In genomic region chr11:98380106-98380505, GRCm38 (mm10) we compare ENCODE assay signal across 13 mouse cellular contexts. TPM values are rescaled to one million over a fixed set of nuclear protein-coding genes. Genes with fewer than 3 reads are reported as not detected.
A peak's percentile ranks its signal among the peaks of the same experiment; 100 is the strongest.
DNase-seq lines count a peak whose midpoint lies in the region; ATAC-seq and TF ChIP-seq lines count a peak whose summit lies in the region.
"Had no signal": no experiment of that assay in that cellular context is flagged by ENCODE, and none has a peak within 500 bp of the region (broad histone marks: within the 10 kb centered on the region; RNA-seq: fewer than 3 reads in every experiment).

No protein-coding gene starts in this region.

- no peaks in the 10 kb centered on the region for H3K27me3 ChIP-seq in heart, adult 2 months (ENCODE audit: control insufficient read depth, insufficient read depth, low read length)
- no peaks in the 10 kb centered on the region for H3K27me3 ChIP-seq in heart, embryonic 15.5 days

- H3K4me3 ChIP-seq in heart, adult 2 months = no peak overlapping the region
- H3K4me3 ChIP-seq in heart, embryonic 15.5 days = no peak overlapping the region

- no peak for ATAC-seq in heart, embryonic 15.5 days (replicated peaks; ENCODE audit: insufficient number of reproducible peaks, insufficient read depth, low FRiP score, low read depth)
- ATAC-seq: CD4-positive, CD25-positive, alpha-beta regulatory T cell, adult 4 months; inflammation-experienced regulatory T-cells, adult 6 months had no signal

- intact Hi-C loops in heart, adult 2 months (cut with DNase I) = no loop called here
- intact Hi-C loops in heart, postnatal 36 days (cut with DNase I) = no loop called here

- DNase-seq in heart, adult 2 months = peak; percentile 41 to 62
- DNase-seq in heart, postnatal 36 days = no peak
- peak; percentile 56 for DNase-seq in testis, postnatal 10 days (ENCODE audit: low spot score)
- DNase-seq in testis, postnatal 14 days (ENCODE audit: low spot score) = no peak
- no peak for DNase-seq in layer of hippocampus, adult 9-10 months (ENCODE audit: low spot score)
- DNase-seq in spleen, postnatal 14 days (ENCODE audit: low spot score in 2 of 2) = no peak
- DNase-seq in left cerebral cortex, adult 8-10 months (ENCODE audit: low spot score in 2 of 2) = no peak
- DNase-seq: right cerebral cortex, adult 18-20 months had no signal

- H3K4me2 ChIP-seq in heart, embryonic 15.5 days = no peak overlapping the region

- peak; percentile 82 for TF ChIP-seq EP300 in heart, adult 2 months (IDR thresholded peaks at IDR 0.05; ENCODE audit: insufficient read depth, low read depth, low read length)

- H3K79me2 ChIP-seq in heart, adult 2 months (replicated peaks; ENCODE audit: control insufficient read depth, insufficient read depth, low read length) = no peaks in the 10 kb centered on the region

- H3K4me1 ChIP-seq in heart, adult 2 months (ENCODE audit: control insufficient read depth, insufficient read depth, low read length) = peaks cover 8% of the 10 kb centered on the region; the same call in 1 of the 2 replicates
- peaks cover 82% of the 10 kb centered on the region for H3K4me1 ChIP-seq in heart, embryonic 15.5 days (replicated peaks)

- H3K9ac ChIP-seq in heart, adult 2 months (ENCODE audit: low read depth, low read length) = no peak overlapping the region
- no peak overlapping the region for H3K9ac ChIP-seq in heart, embryonic 15.5 days

- 62% methylated on average over 6 of the region's 6 CpGs for WGBS in heart, adult 2 months
- 67% methylated on average over 6 of the region's 6 CpGs for WGBS in heart, embryonic 15.5 days

- TF ChIP-seq CTCF in heart, adult 2 months (IDR thresholded peaks at IDR 0.05) = no peak

- no peaks in the 10 kb centered on the region for H3K9me3 ChIP-seq in heart, embryonic 15.5 days (replicated peaks)

- H3K36me3 ChIP-seq in heart, adult 2 months (ENCODE audit: control insufficient read depth, insufficient read depth, low read length) = no peaks in the 10 kb centered on the region
- peaks cover 32% of the 10 kb centered on the region for H3K36me3 ChIP-seq in heart, embryonic 15.5 days

- no peak for TF ChIP-seq POLR2A in heart, adult 2 months (IDR thresholded peaks at IDR 0.05; ENCODE audit: insufficient read depth, low read depth, low read length)

- H3K27ac ChIP-seq in heart, adult 2 months = peak overlapping the region; percentile 83
- H3K27ac ChIP-seq in heart, embryonic 15.5 days = peak overlapping the region; percentile 72

RNA-seq across cellular contexts. Expression of gene Tcap, which starts 3.5 kb away (rescaled TPM):
- total RNA-seq in heart, adult 2 months (2021) = 1,000 to 10,000 TPM; 1,095 to 3,136 TPM
- polyA plus RNA-seq in heart, adult 2 months (2012; rRNA removed) = 1,250 and 1,827 TPM in 2 replicates
- 1,000 to 10,000 TPM; 1,783 to 3,188 TPM for total RNA-seq in heart, postnatal 36 days (2021)
- polyA plus RNA-seq in heart, embryonic 15.5 days (2015; fragmentation: Nextera tagmentation; extraction: Ambion mirVana) = 154 and 158 TPM in 2 replicates
- 10 to 100 TPM in 2 of 4 experiments, 1 to 10 TPM in 2; 8.2 to 16.6 (median 12.1) TPM for total RNA-seq in left cerebral cortex, adult 8-10 months (2022)
- polyA plus RNA-seq: CD4-positive, CD25-positive, alpha-beta regulatory T cell, adult 4 months; inflammation-experienced regulatory T-cells, adult 6 months had no signal

RNA-seq across cellular contexts. Expression of gene Pnmt, which starts 6.1 kb away (rescaled TPM):
- 1 to 10 TPM in 1 of 2 experiments, under 1 TPM in 1; 0.91 to 1.5 TPM for total RNA-seq in heart, adult 2 months (2021)
- polyA plus RNA-seq in heart, adult 2 months (2012; rRNA removed) = 1.6 and 2.6 TPM in 2 replicates
- 1 to 10 TPM in 1 of 2 experiments, under 1 TPM in 1; 0.76 to 1.6 TPM for total RNA-seq in heart, postnatal 36 days (2021)
- 0.52 and 0.57 TPM in 2 replicates for polyA plus RNA-seq in heart, embryonic 15.5 days (2015; fragmentation: Nextera tagmentation; extraction: Ambion mirVana)
- 1 to 10 TPM in 2 of 4 experiments, under 1 TPM in 2; 0.65 to 1.7 (median 0.96) TPM for total RNA-seq in left cerebral cortex, adult 8-10 months (2022)
- total RNA-seq: layer of hippocampus, postnatal 25 days; liver, adult 2 months had no signal
- polyA plus RNA-seq: CD4-positive, CD25-positive, alpha-beta regulatory T cell, adult 4 months; inflammation-experienced regulatory T-cells, adult 6 months; liver, adult 2 months had no signal

RNA-seq across cellular contexts. Expression of gene Pgap3, which starts 20.2 kb away (rescaled TPM):
- total RNA-seq in heart, adult 2 months (2021) = 1 to 10 TPM; 7.7 to 8.5 TPM
- polyA plus RNA-seq in heart, adult 2 months (2012; rRNA removed) = 18.8 and 21.1 TPM in 2 replicates
- 1 to 10 TPM; 8.5 to 9.2 TPM for total RNA-seq in heart, postnatal 36 days (2021)
- 17.0 and 19.3 TPM in 2 replicates for polyA plus RNA-seq in heart, embryonic 15.5 days (2015; fragmentation: Nextera tagmentation; extraction: Ambion mirVana)
- 10 to 100 TPM in 2 of 4 experiments, 1 to 10 TPM in 2; 8.5 to 11.1 (median 9.9) TPM for total RNA-seq in left cerebral cortex, adult 8-10 months (2022)

RNA-seq across cellular contexts. Expression of gene Stard3, which starts 21.9 kb away (rescaled TPM):
- total RNA-seq in heart, adult 2 months (2021) = 10 to 100 TPM; 19.0 to 24.3 TPM
- 58.3 and 62.3 TPM in 2 replicates for polyA plus RNA-seq in heart, adult 2 months (2012; rRNA removed)
- 10 to 100 TPM; 21.5 to 26.8 TPM for total RNA-seq in heart, postnatal 36 days (2021)
- polyA plus RNA-seq in heart, embryonic 15.5 days (2015; fragmentation: Nextera tagmentation; extraction: Ambion mirVana) = 33.9 and 40.5 TPM in 2 replicates
- 10 to 100 TPM; 35.7 to 40.8 (median 38.3) TPM for total RNA-seq in left cerebral cortex, adult 8-10 months (2022)

RNA-seq across cellular contexts. Expression of gene Ppp1r1b, which starts 31.9 kb away (rescaled TPM):
- 1 to 10 TPM; 2.6 to 5.3 TPM for total RNA-seq in heart, adult 2 months (2021)
- polyA plus RNA-seq in heart, adult 2 months (2012; rRNA removed) = 15.8 and 16.2 TPM in 2 replicates
- total RNA-seq in heart, postnatal 36 days (2021) = 1 to 10 TPM; 4.6 to 7.0 TPM
- polyA plus RNA-seq in heart, embryonic 15.5 days (2015; fragmentation: Nextera tagmentation; extraction: Ambion mirVana) = 60.9 and 62.5 TPM in 2 replicates
- 100 to 1,000 TPM; 502 to 655 (median 573) TPM for total RNA-seq in left cerebral cortex, adult 8-10 months (2022)
- polyA plus RNA-seq: CD4-positive, CD25-positive, alpha-beta regulatory T cell, adult 4 months; inflammation-experienced regulatory T-cells, adult 6 months had no signal

Comparison
In these comparisons a context has a peak if more than half of its experiments do, and no peak if none do; other contexts are left out.
1. DNase-seq: peak in heart, adult 2 months (2 of 2) and testis, postnatal 10 days (single experiment); none in heart, postnatal 36 days (0 of 2), testis, postnatal 14 days (single experiment), layer of hippocampus, adult 9-10 months (single experiment), spleen, postnatal 14 days (0 of 2) and left cerebral cortex, adult 8-10 months (0 of 2).
2. RNA of gene Tcap, which starts 3.5 kb away (total RNA-seq): 1,783 to 3,188 TPM in heart, postnatal 36 days and 1,095 to 3,136 TPM in heart, adult 2 months; 8.2 to 16.6 TPM in left cerebral cortex, adult 8-10 months; every median in the first group is over 10 times any median in the second.